ENCODE assay signal across 8 mouse cellular contexts in the genomic region with DNA sequence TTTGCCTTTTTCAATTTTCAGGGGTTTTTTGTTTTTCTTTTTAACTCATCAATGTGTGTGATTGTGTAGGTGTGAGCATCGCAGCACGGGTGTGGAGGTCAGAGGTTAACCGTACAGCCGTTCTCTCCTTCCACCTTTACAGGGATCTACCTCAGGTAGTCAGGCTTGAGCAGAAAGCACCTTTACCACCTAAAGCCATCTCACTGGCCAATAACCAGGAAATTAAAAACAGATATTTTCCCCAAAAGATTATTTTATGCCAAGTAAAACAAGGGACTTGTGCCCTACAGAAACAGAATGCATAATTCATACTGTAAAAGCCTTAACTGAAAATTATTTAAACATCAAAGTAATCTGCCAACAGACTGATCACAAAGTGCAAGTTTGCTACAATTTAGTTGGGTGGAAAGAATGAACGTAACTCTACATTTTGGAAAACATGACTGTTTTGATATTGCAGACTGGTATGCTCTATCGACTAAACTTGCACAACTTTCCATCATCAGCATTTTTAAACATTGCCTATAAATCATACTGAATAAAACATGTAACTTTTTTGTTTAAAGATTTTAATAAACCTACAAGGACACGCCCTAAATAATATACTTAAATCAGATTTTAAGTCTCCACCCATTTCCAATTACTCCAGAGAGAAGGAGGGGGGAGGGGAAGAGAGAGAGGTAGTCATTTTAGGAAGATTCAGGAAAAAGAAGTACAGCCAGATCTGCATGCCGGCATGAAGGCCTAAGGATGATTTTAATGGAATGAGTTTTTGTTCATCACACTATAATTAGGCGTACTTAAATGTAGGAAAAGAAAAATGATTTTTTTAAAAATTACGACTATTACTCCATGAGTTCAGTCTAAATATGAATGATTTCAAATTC. TPM values are rescaled to one million over a fixed set of nuclear protein-coding genes. Genes with fewer than 3 reads are reported as not detected.
A peak's percentile ranks its signal among the peaks of the same experiment; 100 is the strongest.
DNase-seq lines count a peak whose midpoint lies in the region; ATAC-seq and TF ChIP-seq lines count a peak whose summit lies in the region.

No protein-coding gene starts in this region.

- TF ChIP-seq POLR2A in thymus, adult 2 months (IDR thresholded peaks at IDR 0.05; ENCODE audit: control insufficient read depth, extremely low read depth, insufficient read depth, low read length, poor library complexity), result no peak

- TF ChIP-seq CTCF in thymus, adult 2 months (IDR thresholded peaks at IDR 0.05; ENCODE audit: borderline replicate concordance, control insufficient read depth, extremely low read depth, insufficient read depth, low read length, poor library complexity), result no peak

- no peaks in the 10 kb centered on the region for H3K9me3 ChIP-seq in embryonic facial prominence, embryonic 12.5 days
- no peaks in the 10 kb centered on the region for H3K9me3 ChIP-seq in intestine, embryonic 15.5 days
- no peaks in the 10 kb centered on the region for H3K9me3 ChIP-seq in neural tube, embryonic 12.5 days

- no peak overlapping the region; the same call in 1 of the 2 replicates for H3K27ac ChIP-seq in thymus, adult 2 months (ENCODE audit: control insufficient read depth, insufficient read depth, low read length)
- peak overlapping the region; percentile 46 for H3K27ac ChIP-seq in embryonic facial prominence, embryonic 12.5 days
- no peak overlapping the region for H3K27ac ChIP-seq in intestine, embryonic 15.5 days
- H3K27ac ChIP-seq in neural tube, embryonic 12.5 days, result no peak overlapping the region

- 16% methylated on average over 10 of the region's 10 CpGs for WGBS in thymus, adult 2 months
- WGBS in embryonic facial prominence, embryonic 12.5 days, result 6% methylated on average over 10 of the region's 10 CpGs
- 7% methylated on average over 10 of the region's 10 CpGs for WGBS in intestine, embryonic 15.5 days
- WGBS in neural tube, embryonic 12.5 days, result 20% methylated on average over 10 of the region's 10 CpGs

- peak overlapping the region; percentile 82 for H3K9ac ChIP-seq in embryonic facial prominence, embryonic 12.5 days
- peak overlapping the region; percentile 92 for H3K9ac ChIP-seq in intestine, embryonic 15.5 days
- peak overlapping the region; percentile 81; the same call in 1 of the 2 replicates for H3K9ac ChIP-seq in neural tube, embryonic 12.5 days

- H3K4me1 ChIP-seq in thymus, adult 2 months (replicated peaks; ENCODE audit: control insufficient read depth, insufficient read depth, low read length), result peaks cover 5% of the 10 kb centered on the region; the same call in 1 of the 2 replicates
- peaks cover 30% of the 10 kb centered on the region for H3K4me1 ChIP-seq in embryonic facial prominence, embryonic 12.5 days
- H3K4me1 ChIP-seq in intestine, embryonic 15.5 days (replicated peaks), result peaks cover 13% of the 10 kb centered on the region; the same call in 1 of the 2 replicates
- H3K4me1 ChIP-seq in neural tube, embryonic 12.5 days, result peaks cover 19% of the 10 kb centered on the region

- no peaks in the 10 kb centered on the region for H3K36me3 ChIP-seq in thymus, adult 2 months (ENCODE audit: control insufficient read depth, insufficient read depth, low read length)
- H3K36me3 ChIP-seq in embryonic facial prominence, embryonic 12.5 days, result no peaks in the 10 kb centered on the region
- H3K36me3 ChIP-seq in intestine, embryonic 15.5 days, result no peaks in the 10 kb centered on the region
- no peaks in the 10 kb centered on the region for H3K36me3 ChIP-seq in neural tube, embryonic 12.5 days

- peak overlapping the region; percentile 55 for H3K4me2 ChIP-seq in embryonic facial prominence, embryonic 12.5 days (replicated peaks)
- peak overlapping the region; percentile 62 for H3K4me2 ChIP-seq in intestine, embryonic 15.5 days (replicated peaks)
- H3K4me2 ChIP-seq in neural tube, embryonic 12.5 days (replicated peaks), result peak overlapping the region; percentile 61

- no peak for DNase-seq in thymus, adult 2 months
- no peak for DNase-seq in thymus, postnatal 4 days
- no peak for DNase-seq in adrenal gland, postnatal 25 days
- DNase-seq in ovary, postnatal 36 days (ENCODE audit: low spot score), result no peak
- DNase-seq in gastrocnemius, postnatal 25 days, result no peak

- H3K27me3 ChIP-seq in thymus, adult 2 months (ENCODE audit: control insufficient read depth, insufficient read depth, low read length), result no peaks in the 10 kb centered on the region
- no peaks in the 10 kb centered on the region for H3K27me3 ChIP-seq in embryonic facial prominence, embryonic 12.5 days
- H3K27me3 ChIP-seq in intestine, embryonic 15.5 days (replicated peaks), result no peaks in the 10 kb centered on the region
- 0 out of 2 replicates have a peak, but pooled peaks cover 3% of the 10 kb centered on the region for H3K27me3 ChIP-seq in neural tube, embryonic 12.5 days (replicated peaks)

- ATAC-seq in embryonic facial prominence, embryonic 12.5 days (ENCODE audit: insufficient number of reproducible peaks, insufficient read depth, low FRiP score, low TSS enrichment), result no peak
- no peak for ATAC-seq in intestine, embryonic 15.5 days
- ATAC-seq in neural tube, embryonic 12.5 days (ENCODE audit: low FRiP score, low read depth), result no peak

- H3K4me3 ChIP-seq in thymus, adult 2 months (ENCODE audit: control insufficient read depth, insufficient read depth, low read length), result peak overlapping the region; percentile 56
- H3K4me3 ChIP-seq in embryonic facial prominence, embryonic 12.5 days, result peak overlapping the region; percentile 73
- peak overlapping the region; percentile 85 for H3K4me3 ChIP-seq in intestine, embryonic 15.5 days (replicated peaks)
- H3K4me3 ChIP-seq in neural tube, embryonic 12.5 days, result peak overlapping the region; percentile 81

RNA-seq across cellular contexts. Expression of a gene that starts 1.1 kb away (rescaled TPM):
- polyA plus RNA-seq in thymus, adult 2 months (2012; rRNA removed), result 6.6 and 7.2 TPM in 2 replicates
- polyA plus RNA-seq in embryonic facial prominence, embryonic 12.5 days (2016; fragmentation: Nextera tagmentation; extraction: Ambion mirVana), result 50.5 and 51.2 TPM in 2 replicates
- polyA plus RNA-seq in intestine, embryonic 15.5 days (2015; fragmentation: Nextera tagmentation; extraction: Ambion mirVana), result 36.5 and 39.0 TPM in 2 replicates
- 43.0 and 47.3 TPM in 2 replicates for polyA plus RNA-seq in neural tube, embryonic 12.5 days (2016; fragmentation: Nextera tagmentation; extraction: Ambion mirVana)
- 29.9 and 58.2 TPM in 2 replicates for total RNA-seq in adrenal gland, postnatal 25 days (2021)
- 10 to 100 TPM; 10.3 to 10.7 TPM for total RNA-seq in gastrocnemius, postnatal 25 days (2021)

RNA-seq across cellular contexts. Expression of a gene that starts 45.4 kb away (rescaled TPM):
- 0.56 and 9.0 TPM in 2 replicates for polyA plus RNA-seq in thymus, adult 2 months (2012; rRNA removed)
- 1.9 and 2.9 TPM in 2 replicates for polyA plus RNA-seq in embryonic facial prominence, embryonic 12.5 days (2016; fragmentation: Nextera tagmentation; extraction: Ambion mirVana)
- 11.0 and 11.2 TPM in 2 replicates for polyA plus RNA-seq in intestine, embryonic 15.5 days (2015; fragmentation: Nextera tagmentation; extraction: Ambion mirVana)
- polyA plus RNA-seq in neural tube, embryonic 12.5 days (2016; fragmentation: Nextera tagmentation; extraction: Ambion mirVana), result 1.2 and 1.4 TPM in 2 replicates
- total RNA-seq in adrenal gland, postnatal 25 days (2021), result 0.61 TPM in 1 of 2 replicates, not detected in the other
- 1 to 10 TPM in 1 of 2 experiments, under 1 TPM in 1; 0.13 to 1.1 TPM for total RNA-seq in gastrocnemius, postnatal 25 days (2021)
